In genomic region chr7:45523678-45524170, GRCm38 (mm10) we compare ENCODE assay signal across 8 mouse cellular contexts. TPM values are rescaled to one million over a fixed set of nuclear protein-coding genes. Genes with fewer than 3 reads are reported as not detected.
DNase-seq lines count a peak whose midpoint lies in the region; ATAC-seq and TF ChIP-seq lines count a peak whose summit lies in the region.

No protein-coding gene starts in this region.

- no peak overlapping the region for H3K27ac ChIP-seq in hindbrain, postnatal 0 days
- no peak overlapping the region for H3K27ac ChIP-seq in neural tube, embryonic 13.5 days (replicated peaks)

- 0 out of 2 replicates have a peak, but pooled peaks have one; percentile 4 for TF ChIP-seq POLR2A in lung, adult 2 months (IDR thresholded peaks at IDR 0.05; ENCODE audit: borderline replicate concordance, extremely low read depth, low read depth, low read length)

- DNase-seq in adrenal gland, adult 2 months: peak; percentile 61
- no peak for DNase-seq in adrenal gland, postnatal 10 days
- no peak for DNase-seq in lung, adult 2 months
- no peak for DNase-seq in lung, postnatal 25 days (ENCODE audit: low spot score)
- no peak for DNase-seq in hindbrain, postnatal 0 days (ENCODE audit: low spot score)
- no peak for DNase-seq in frontal cortex, adult 2 months (ENCODE audit: extremely low spot score in 1 of 2, low spot score in 1 of 2)
- DNase-seq in urinary bladder, postnatal 36 days (ENCODE audit: low spot score in 2 of 2): no peak

- no peaks in the 10 kb centered on the region for H3K36me3 ChIP-seq in hindbrain, postnatal 0 days (ENCODE audit: insufficient read depth, low read length)
- H3K36me3 ChIP-seq in neural tube, embryonic 13.5 days: 0 out of 2 replicates have a peak, but pooled peaks cover 3% of the 10 kb centered on the region

- peaks cover 18% of the 10 kb centered on the region for H3K4me1 ChIP-seq in lung, adult 2 months (ENCODE audit: control insufficient read depth, insufficient read depth, low read length)
- peaks cover 11% of the 10 kb centered on the region; the same call in 1 of the 2 replicates for H3K4me1 ChIP-seq in hindbrain, postnatal 0 days (ENCODE audit: insufficient read depth, low read length)
- peaks cover 37% of the 10 kb centered on the region for H3K4me1 ChIP-seq in neural tube, embryonic 13.5 days (replicated peaks)

- no peak for ATAC-seq in hindbrain, postnatal 0 days
- no peak for ATAC-seq in neural tube, embryonic 13.5 days (ENCODE audit: low read depth)

- no peaks in the 10 kb centered on the region for H3K27me3 ChIP-seq in hindbrain, postnatal 0 days (ENCODE audit: insufficient read depth, low read length)
- no peaks in the 10 kb centered on the region for H3K27me3 ChIP-seq in neural tube, embryonic 13.5 days

- H3K9ac ChIP-seq in hindbrain, postnatal 0 days (replicated peaks; ENCODE audit: low read length): no peak overlapping the region
- peak overlapping the region; percentile 54; the same call in 1 of the 2 replicates for H3K9ac ChIP-seq in neural tube, embryonic 13.5 days

- H3K4me3 ChIP-seq in lung, adult 2 months (replicated peaks; ENCODE audit: extremely low read depth, low read depth, low read length): peak overlapping the region; percentile 22
- no peak overlapping the region for H3K4me3 ChIP-seq in hindbrain, postnatal 0 days (ENCODE audit: low read length)
- H3K4me3 ChIP-seq in neural tube, embryonic 13.5 days: no peak overlapping the region

- no peaks in the 10 kb centered on the region for H3K9me3 ChIP-seq in hindbrain, postnatal 0 days (ENCODE audit: low read length)
- no peaks in the 10 kb centered on the region for H3K9me3 ChIP-seq in neural tube, embryonic 13.5 days

- 62% methylated on average over 13 of the region's 13 CpGs for WGBS in lung, adult 2 months
- 81% methylated on average over 13 of the region's 13 CpGs for WGBS in hindbrain, postnatal 0 days
- 82% methylated on average over 13 of the region's 13 CpGs for WGBS in neural tube, embryonic 13.5 days

- H3K4me2 ChIP-seq in hindbrain, postnatal 0 days (ENCODE audit: low read depth, low read length): peak overlapping the region; percentile 2; the same call in 1 of the 2 replicates
- H3K4me2 ChIP-seq in neural tube, embryonic 13.5 days: peak overlapping the region; percentile 33

- no peak for TF ChIP-seq CTCF in lung, adult 2 months (IDR thresholded peaks at IDR 0.05; ENCODE audit: insufficient read depth, low read length)
- TF ChIP-seq CTCF in hindbrain, postnatal 0 days (IDR thresholded peaks at IDR 0.05; ENCODE audit: low read depth): no peak

RNA-seq across cellular contexts. Expression of gene Ppp1r15a, which starts 2.3 kb away (rescaled TPM):
- 10 to 100 TPM; 49.0 to 57.8 TPM for total RNA-seq in adrenal gland, adult 2 months (2021)
- polyA plus RNA-seq in adrenal gland, adult 2 months (2012; rRNA removed): 49.5 and 49.7 TPM in 2 replicates
- 10 to 100 TPM; 28.0 to 48.2 TPM for total RNA-seq in adrenal gland, postnatal 10 days (2021)
- polyA plus RNA-seq in lung, adult 2 months (2012; rRNA removed): 58.6 and 73.7 TPM in 2 replicates
- 19.2 and 19.8 TPM in 2 replicates for total RNA-seq in hindbrain, postnatal 0 days (2014; rRNA removed)
- polyA plus RNA-seq in hindbrain, postnatal 0 days (2015; fragmentation: Nextera tagmentation; extraction: Ambion mirVana): 21.6 and 25.4 TPM in 2 replicates
- 17.2 and 20.9 TPM in 2 replicates for polyA plus RNA-seq in neural tube, embryonic 13.5 days (2015; fragmentation: Nextera tagmentation; extraction: Ambion mirVana)
- polyA plus RNA-seq in frontal cortex, adult 2 months (2012; rRNA removed): 19.9 and 20.3 TPM in 2 replicates

RNA-seq across cellular contexts. Expression of gene Plekha4, which starts 2.4 kb away (rescaled TPM):
- total RNA-seq in adrenal gland, adult 2 months (2021): 1 to 10 TPM; 3.0 to 5.9 TPM
- polyA plus RNA-seq in adrenal gland, adult 2 months (2012; rRNA removed): 9.8 and 15.6 TPM in 2 replicates
- 1 to 10 TPM; 5.4 to 9.2 TPM for total RNA-seq in adrenal gland, postnatal 10 days (2021)
- 11.8 and 13.1 TPM in 2 replicates for polyA plus RNA-seq in lung, adult 2 months (2012; rRNA removed)
- total RNA-seq in hindbrain, postnatal 0 days (2014; rRNA removed): 2.4 and 2.8 TPM in 2 replicates
- 2.1 and 2.2 TPM in 2 replicates for polyA plus RNA-seq in hindbrain, postnatal 0 days (2015; fragmentation: Nextera tagmentation; extraction: Ambion mirVana)
- 4.1 and 7.9 TPM in 2 replicates for polyA plus RNA-seq in neural tube, embryonic 13.5 days (2015; fragmentation: Nextera tagmentation; extraction: Ambion mirVana)
- 5.4 and 8.5 TPM in 2 replicates for polyA plus RNA-seq in frontal cortex, adult 2 months (2012; rRNA removed)

RNA-seq across cellular contexts. Expression of gene Nucb1, which starts 13.5 kb away (rescaled TPM):
- 100 to 1,000 TPM; 280 to 286 TPM for total RNA-seq in adrenal gland, adult 2 months (2021)
- 594 and 643 TPM in 2 replicates for polyA plus RNA-seq in adrenal gland, adult 2 months (2012; rRNA removed)
- total RNA-seq in adrenal gland, postnatal 10 days (2021): 100 to 1,000 TPM; 175 to 201 TPM
- 420 and 430 TPM in 2 replicates for polyA plus RNA-seq in lung, adult 2 months (2012; rRNA removed)
- total RNA-seq in hindbrain, postnatal 0 days (2014; rRNA removed): 91.6 and 93.7 TPM in 2 replicates
- polyA plus RNA-seq in hindbrain, postnatal 0 days (2015; fragmentation: Nextera tagmentation; extraction: Ambion mirVana): 133 and 144 TPM in 2 replicates
- polyA plus RNA-seq in neural tube, embryonic 13.5 days (2015; fragmentation: Nextera tagmentation; extraction: Ambion mirVana): 116 and 121 TPM in 2 replicates
- 88.5 and 103 TPM in 2 replicates for polyA plus RNA-seq in frontal cortex, adult 2 months (2012; rRNA removed)

RNA-seq across cellular contexts. Expression of gene Hsd17b14, which starts 31.0 kb away (rescaled TPM):
- 1 to 10 TPM; 2.3 TPM for total RNA-seq in adrenal gland, adult 2 months (2021)
- 1.5 and 2.3 TPM in 2 replicates for polyA plus RNA-seq in adrenal gland, adult 2 months (2012; rRNA removed)
- 1 to 10 TPM in 1 of 2 experiments, under 1 TPM in 1; 0.93 to 1.4 TPM for total RNA-seq in adrenal gland, postnatal 10 days (2021)
- 2.1 and 3.0 TPM in 2 replicates for polyA plus RNA-seq in lung, adult 2 months (2012; rRNA removed)
- total RNA-seq in hindbrain, postnatal 0 days (2014; rRNA removed): 0.68 TPM in 1 of 2 replicates, not detected in the other
- 0.54 and 0.89 TPM in 2 replicates for polyA plus RNA-seq in hindbrain, postnatal 0 days (2015; fragmentation: Nextera tagmentation; extraction: Ambion mirVana)
- polyA plus RNA-seq in neural tube, embryonic 13.5 days (2015; fragmentation: Nextera tagmentation; extraction: Ambion mirVana): 0.52 and 1.7 TPM in 2 replicates
- 0.34 and 0.53 TPM in 2 replicates for polyA plus RNA-seq in frontal cortex, adult 2 months (2012; rRNA removed)

RNA-seq across cellular contexts. Expression of gene Dhdh, which starts 35.1 kb away (rescaled TPM):
- 10 to 100 TPM; 55.4 to 71.1 TPM for total RNA-seq in adrenal gland, adult 2 months (2021)
- polyA plus RNA-seq in adrenal gland, adult 2 months (2012; rRNA removed): 17.6 and 21.4 TPM in 2 replicates
- 10 to 100 TPM; 42.4 to 47.3 TPM for total RNA-seq in adrenal gland, postnatal 10 days (2021)
- polyA plus RNA-seq in lung, adult 2 months (2012; rRNA removed): 4.4 and 5.4 TPM in 2 replicates
- total RNA-seq in hindbrain, postnatal 0 days (2014; rRNA removed): 4.3 and 4.7 TPM in 2 replicates
- polyA plus RNA-seq in hindbrain, postnatal 0 days (2015; fragmentation: Nextera tagmentation; extraction: Ambion mirVana): 5.9 and 6.2 TPM in 2 replicates
- polyA plus RNA-seq in neural tube, embryonic 13.5 days (2015; fragmentation: Nextera tagmentation; extraction: Ambion mirVana): 3.2 and 3.4 TPM in 2 replicates
- polyA plus RNA-seq in frontal cortex, adult 2 months (2012; rRNA removed): 8.0 and 8.8 TPM in 2 replicates
